Mouse (Mus musculus): ENCODE measurements around the gene Rras2.

The Rras2 gene

DNA sequence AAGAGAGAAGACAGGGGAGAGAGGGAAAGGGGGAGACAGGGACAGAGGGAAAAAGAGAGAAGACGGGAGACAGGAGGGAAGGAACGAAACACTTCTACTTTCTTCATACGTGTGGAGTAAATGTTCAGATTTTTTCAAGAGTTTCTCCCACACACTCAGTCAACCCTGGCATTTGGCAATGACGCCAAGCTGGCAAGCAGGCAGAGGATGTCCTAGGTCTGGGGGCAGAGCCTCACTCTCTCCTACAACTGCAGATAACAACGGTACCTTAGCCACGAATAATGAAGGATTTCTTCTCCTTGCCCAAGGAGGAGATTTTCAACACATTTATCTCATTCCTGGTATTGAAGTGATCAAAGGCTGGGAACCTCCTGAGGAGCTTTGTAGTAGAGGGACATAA is 30.2 kb downstream of the Rras2 start:
- CTCF ChIA-PET = interaction anchor here in 1 of 4 experiments (0.9 kb wide), 1 partner anchor 775 kb away, joined by 3 read pairs; no protein-coding TSS in a partner anchor

GRCm38 (mm10) chr7:114086021-114086710 is 31.4 kb downstream of the Rras2 start:
- POLR2A ChIA-PET = interaction anchor here in 3 of 4 experiments (0.6 to 2.4 kb wide), 13 partner anchors 8 to 1187 kb away, joined by 3 to 15 read pairs (median 3); no protein-coding TSS in a partner anchor
- CTCF ChIA-PET = interaction anchor here in 2 of 4 experiments (0.7 to 1.1 kb wide), 2 partner anchors 12 to 52 kb away, joined by 3 to 4 read pairs; no protein-coding TSS in a partner anchor

More for the DNA sequence above, 30.2 kb downstream of the Rras2 start:
- POLR2A ChIA-PET = interaction anchor here in 2 of 4 experiments (0.5 to 2.4 kb wide), 9 partner anchors 9 to 1188 kb away, joined by 3 to 15 read pairs (median 4); no protein-coding TSS in a partner anchor

GRCm38 (mm10) chr7:114083760-114084159 is 33.8 kb downstream of the Rras2 start:
- ChIA-PET POLR2A (interaction anchor here in 2 of 4 experiments (0.6 kb wide), 2 partner anchors 209 to 1469 kb away, joined by 5 to 6 read pairs; no protein-coding TSS in a partner anchor), CTCF (no interaction called here)

DNA sequence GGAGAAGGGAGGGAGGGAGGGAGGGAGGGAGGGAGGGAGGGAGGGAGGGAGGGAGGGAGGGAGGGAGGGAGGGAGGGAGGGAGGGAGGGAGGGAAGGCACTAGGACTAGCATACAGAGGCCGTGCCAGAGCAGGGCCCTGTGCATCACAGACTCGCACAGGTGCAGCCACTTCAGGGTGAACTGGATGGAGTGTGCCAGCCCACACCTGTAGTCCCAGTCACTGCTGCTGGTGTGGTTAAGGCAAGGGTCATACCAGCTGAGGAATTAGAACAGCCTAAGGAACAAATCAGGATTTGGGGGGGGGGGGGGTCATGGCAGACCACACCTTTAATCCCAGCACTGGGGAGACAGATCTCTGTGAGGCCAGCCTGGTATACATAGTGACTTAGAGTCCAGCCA is 34.5 kb downstream of the Rras2 start:
- ChIA-PET POLR2A (interaction anchor here in 2 of 4 experiments (0.6 to 2.9 kb wide), 2 partner anchors 12 to 1468 kb away, joined by 6 to 20 read pairs; no protein-coding TSS in a partner anchor), CTCF (no interaction called here)

DNA sequence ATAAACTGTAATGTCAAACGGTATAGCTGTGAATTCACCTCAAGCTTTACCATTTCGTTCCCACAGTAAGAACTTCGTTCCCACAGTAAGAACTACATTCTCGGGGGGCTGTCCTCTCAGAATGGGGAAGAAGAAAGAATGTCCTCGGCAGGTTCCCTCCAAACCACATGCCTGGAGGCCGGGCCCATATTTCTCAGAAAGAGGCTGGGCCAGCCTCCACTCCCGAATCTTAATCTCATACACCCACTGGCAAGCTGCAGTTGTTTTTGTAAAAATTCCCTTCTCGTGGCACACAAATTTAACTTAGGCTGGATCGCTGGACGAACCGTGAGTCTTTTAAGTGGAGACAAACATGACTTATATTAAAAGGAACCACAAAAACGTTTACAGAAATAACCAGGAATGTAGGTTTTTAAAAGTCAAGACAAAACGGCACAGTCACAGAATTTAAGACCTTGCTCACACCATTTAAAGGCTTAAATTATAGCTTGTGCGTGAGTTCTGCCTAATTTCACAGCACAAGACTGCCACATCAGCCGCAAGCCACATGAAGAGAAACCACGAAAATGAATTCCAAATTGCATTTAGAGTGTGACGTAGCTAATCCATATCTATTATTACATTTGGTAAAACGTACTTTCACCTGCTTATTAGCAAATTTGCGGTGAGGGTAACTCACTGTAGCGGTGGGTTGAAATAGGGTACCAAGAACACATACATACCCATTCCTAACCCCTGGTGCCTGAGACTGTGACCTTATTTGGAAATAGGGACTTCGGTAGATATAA is 35.8 kb downstream of the Rras2 start:
- CTCF ChIA-PET = no interaction called here
- POLR2A ChIA-PET = interaction anchor here in 2 of 4 experiments (1.0 to 2.9 kb wide), 6 partner anchors 9 to 194 kb away, joined by 3 to 20 read pairs (median 4); partner anchors contain the start of gene Psma1 (in 1 of the 2)

- ChIA-PET CTCF (interaction anchor here in 1 of 4 experiments (0.6 kb wide), 1 partner anchor 603 kb away, joined by 15 read pairs; no protein-coding TSS in a partner anchor), POLR2A (interaction anchor here in 2 of 4 experiments (0.6 to 2.9 kb wide), 3 partner anchors 9 to 36 kb away, joined by 3 to 20 read pairs (median 3); no protein-coding TSS in a partner anchor)
Measured at GRCm38 (mm10) chr7:114080250-114080649, 37.3 kb downstream of the Rras2 start.

DNA sequence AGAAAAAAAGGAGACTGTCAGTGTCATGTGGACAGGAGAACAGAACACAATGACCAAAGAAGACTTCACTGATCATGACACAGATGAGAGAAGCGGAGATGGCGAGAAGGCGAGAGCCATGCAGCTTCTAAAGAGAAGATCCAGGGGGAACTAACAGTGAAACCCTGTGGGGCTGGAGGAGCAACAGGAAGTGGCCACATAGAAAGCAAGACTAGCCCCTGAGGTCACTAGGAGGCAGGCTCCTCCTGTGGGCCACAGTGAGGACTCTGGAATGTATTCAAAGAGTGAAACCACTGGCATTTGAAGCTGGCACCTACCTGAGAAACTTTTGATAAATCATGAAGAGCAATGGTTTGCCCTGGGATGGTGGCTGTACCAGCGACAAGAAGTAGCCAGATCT is 38.2 kb downstream of the Rras2 start:
- ChIA-PET POLR2A (interaction anchor here in 2 of 4 experiments (0.6 to 2.3 kb wide), 4 partner anchors 8 to 37 kb away, joined by 3 to 5 read pairs (median 4); no protein-coding TSS in a partner anchor), CTCF (no interaction called here)

GRCm38 (mm10) chr7:114074595-114074994 is 43.0 kb downstream of the Rras2 start:
- CTCF ChIA-PET = no interaction called here
- POLR2A ChIA-PET = no interaction called here

- ChIA-PET CTCF (interaction anchor here in 1 of 4 experiments (0.6 kb wide), 1 partner anchor 12 kb away, joined by 3 read pairs; no protein-coding TSS in a partner anchor), POLR2A (interaction anchor here in 1 of 4 experiments (0.6 kb wide), 1 partner anchor 11 kb away, joined by 3 read pairs; no protein-coding TSS in a partner anchor)
Measured at GRCm38 (mm10) chr7:114074133-114074532, 43.4 kb downstream of the Rras2 start.

DNA sequence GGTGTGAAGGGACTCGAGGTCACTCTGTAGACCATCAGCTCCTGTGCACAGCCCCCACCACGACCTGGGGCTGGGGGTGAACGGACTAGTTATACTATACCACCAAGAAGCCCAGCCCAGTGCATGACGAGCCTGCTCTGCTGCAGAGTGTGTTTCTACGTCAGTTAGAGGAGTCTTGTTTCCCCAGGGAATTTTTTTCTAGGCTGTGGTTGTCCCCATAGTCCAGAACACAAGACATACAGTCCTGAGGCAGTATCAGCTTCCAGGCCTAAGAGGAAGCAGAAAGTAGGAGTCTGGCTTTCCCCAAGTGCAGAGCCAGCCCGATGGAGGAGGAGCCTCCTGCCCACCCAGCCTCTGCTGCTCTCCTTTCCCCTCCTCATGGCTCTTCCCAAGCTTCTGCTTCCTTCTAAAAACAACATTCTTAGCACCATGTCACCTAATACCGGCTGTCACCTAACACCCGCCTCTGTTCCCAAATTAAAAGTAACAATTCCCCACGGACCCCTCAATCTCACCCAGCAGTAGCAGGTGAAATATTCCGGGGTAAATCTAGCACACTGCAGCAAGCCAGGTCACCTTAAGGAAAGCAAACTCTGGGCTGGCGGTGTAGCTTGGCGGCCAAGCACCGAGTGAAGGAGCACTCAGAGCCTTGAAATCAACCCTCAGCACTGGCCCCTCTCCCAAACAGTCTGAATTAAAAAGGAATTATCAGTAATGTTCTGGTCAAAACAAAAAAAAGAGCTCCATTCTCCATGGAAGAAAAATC is 45.5 kb downstream of the Rras2 start:
- ChIA-PET POLR2A (interaction anchor here in 3 of 4 experiments (0.5 to 3.5 kb wide), 14 partner anchors 8 to 204 kb away, joined by 3 to 20 read pairs (median 4); partner anchors contain the start of gene Psma1 (in 2 of the 3)), CTCF (interaction anchor here in 2 of 4 experiments (0.6 to 1.6 kb wide), 4 partner anchors 12 to 142 kb away, joined by 3 to 5 read pairs (median 4); no protein-coding TSS in a partner anchor)

GRCm38 (mm10) chr7:114071395-114071794 is 46.2 kb downstream of the Rras2 start:
- CTCF ChIA-PET = interaction anchor here in 2 of 4 experiments (1.2 to 1.6 kb wide), 2 partner anchors 11 to 142 kb away, joined by 3 to 5 read pairs; no protein-coding TSS in a partner anchor

GRCm38 (mm10) chr7:114070458-114070840 is 47.1 kb downstream of the Rras2 start:
- ChIA-PET POLR2A (interaction anchor here in 2 of 4 experiments (0.8 to 3.5 kb wide), 6 partner anchors 11 to 46 kb away, joined by 3 to 20 read pairs (median 4); no protein-coding TSS in a partner anchor), CTCF (interaction anchor here in 1 of 4 experiments (1.6 kb wide), 1 partner anchor 143 kb away, joined by 3 read pairs; no protein-coding TSS in a partner anchor)

More at GRCm38 (mm10) chr7:114071395-114071794, 46.2 kb downstream of the Rras2 start:
- POLR2A ChIA-PET = interaction anchor here in 2 of 4 experiments (0.5 to 3.5 kb wide), 10 partner anchors 10 to 142 kb away, joined by 3 to 20 read pairs (median 4); no protein-coding TSS in a partner anchor

DNA sequence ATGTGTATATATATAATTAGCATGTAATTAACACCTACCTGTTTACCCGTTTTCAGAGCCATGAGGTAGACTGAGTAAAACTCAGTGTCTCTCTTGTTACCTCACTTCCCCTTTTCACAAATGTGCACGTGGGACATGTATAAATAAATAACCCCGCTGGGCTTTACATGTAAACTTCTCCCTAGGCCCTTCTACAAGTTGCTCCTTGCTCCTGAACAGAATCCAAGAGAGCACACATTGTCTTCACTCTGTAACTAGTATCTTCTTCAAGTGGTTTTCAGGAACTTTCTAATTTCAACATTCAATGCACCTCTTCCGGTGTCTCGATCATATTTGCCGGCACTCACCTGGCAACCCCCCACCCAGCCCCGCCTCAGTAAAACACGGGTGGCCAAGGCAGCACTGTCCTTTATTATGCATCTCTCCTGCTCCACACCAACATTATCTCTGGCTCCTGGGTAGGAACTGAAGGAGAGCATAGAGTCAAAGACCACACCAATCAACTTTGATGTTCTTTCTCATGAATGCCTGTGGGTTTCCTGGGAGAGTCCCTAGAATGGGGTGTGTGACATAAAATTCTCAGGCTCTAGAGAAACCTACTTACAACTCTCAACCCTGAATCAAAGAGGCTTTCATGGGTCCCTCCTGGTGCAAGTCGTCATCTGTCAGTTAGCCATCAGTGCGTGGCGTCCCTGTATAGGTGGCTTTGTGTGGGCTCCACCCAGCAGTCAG is 47.7 kb downstream of the Rras2 start:
- ChIA-PET POLR2A (interaction anchor here in 2 of 4 experiments (0.8 to 3.5 kb wide), 6 partner anchors 10 to 47 kb away, joined by 4 to 20 read pairs (median 4); no protein-coding TSS in a partner anchor), CTCF (no interaction called here)

DNA sequence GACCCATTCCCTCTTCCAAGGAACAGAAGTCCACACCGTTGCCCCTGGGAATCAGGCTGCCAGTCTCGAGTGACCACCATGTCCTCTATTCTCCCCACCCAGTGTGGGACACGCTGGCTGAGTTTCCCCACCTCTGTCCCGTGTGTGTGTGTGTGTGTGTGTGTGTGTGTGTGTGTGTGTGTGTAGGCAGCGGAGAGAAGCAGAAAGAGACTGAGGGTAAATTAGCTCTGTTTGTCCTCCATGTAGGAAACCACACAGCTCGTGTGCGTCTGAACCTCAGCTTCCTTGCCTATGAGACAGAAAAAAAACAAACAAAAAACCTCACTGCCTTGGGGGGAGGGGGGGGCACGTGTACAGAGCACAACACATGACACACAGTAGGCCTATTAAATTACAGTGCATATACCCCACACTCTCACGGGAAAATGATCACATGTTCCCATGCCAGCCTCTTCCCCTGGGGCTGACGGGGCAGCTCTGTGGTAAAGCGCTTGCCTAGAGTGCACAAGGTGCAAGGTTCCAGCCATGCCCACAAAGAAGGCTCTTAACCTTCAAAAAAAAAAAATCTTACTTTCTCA is 48.5 kb downstream of the Rras2 start:
- ChIA-PET POLR2A (interaction anchor here in 3 of 4 experiments (0.6 to 1.6 kb wide), 7 partner anchors 9 to 671 kb away, joined by 3 to 4 read pairs (median 3); no protein-coding TSS in a partner anchor), CTCF (interaction anchor here in 2 of 4 experiments (0.6 to 0.7 kb wide), 4 partner anchors 26 to 619 kb away, joined by 3 to 15 read pairs (median 4); no protein-coding TSS in a partner anchor)

DNA sequence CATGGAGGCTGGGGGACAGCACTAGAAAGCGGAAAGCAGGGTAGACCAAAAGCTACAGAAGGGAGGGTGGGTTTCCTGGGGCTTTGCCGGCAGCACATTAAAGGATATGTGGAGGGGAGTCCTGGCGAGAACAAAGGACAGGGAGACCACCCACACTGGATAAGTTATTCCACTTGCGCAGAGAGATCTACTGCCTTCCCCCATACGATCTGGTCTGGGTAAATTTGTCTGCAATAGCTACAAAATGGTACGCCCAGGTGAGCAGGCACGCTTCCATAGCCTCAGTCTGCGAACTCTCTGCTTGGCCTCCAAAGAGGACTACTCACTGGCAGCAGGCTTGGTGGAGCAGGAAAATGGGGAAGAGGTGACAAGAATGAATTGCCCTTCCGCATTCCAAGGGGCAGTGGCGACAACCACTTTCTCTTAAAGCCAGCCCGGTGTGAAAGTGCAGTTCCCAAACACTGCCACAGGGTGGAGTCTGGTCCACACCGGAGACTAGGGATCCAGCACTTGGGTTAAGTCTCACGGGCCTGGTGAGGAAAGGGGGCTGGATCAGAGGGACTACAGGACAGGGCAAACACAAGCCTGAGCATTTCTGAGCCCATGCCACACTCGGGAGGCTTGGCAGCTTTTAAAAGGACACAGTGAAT is 50.9 kb downstream of the Rras2 start:
- CTCF ChIA-PET = interaction anchor here in 3 of 4 experiments (0.6 kb wide), 4 partner anchors 68 to 564 kb away, joined by 3 to 7 read pairs (median 4); no protein-coding TSS in a partner anchor
- POLR2A ChIA-PET = interaction anchor here in 3 of 4 experiments (0.6 to 2.0 kb wide), 7 partner anchors 26 to 158 kb away, joined by 3 to 6 read pairs (median 3); no protein-coding TSS in a partner anchor
